In genomic region chr13:91370021-91370420, GRCm38 (mm10) we compare ENCODE assay signal across 8 mouse cellular contexts.
DNase-seq lines count a peak whose midpoint lies in the region; ATAC-seq and TF ChIP-seq lines count a peak whose summit lies in the region.

No protein-coding gene starts in this region.

- H3K27ac ChIP-seq in heart, embryonic 16.5 days (ENCODE audit: low read length) = peak overlapping the region; percentile 99
- H3K27ac ChIP-seq in liver, postnatal 0 days (ENCODE audit: low read depth) = peak overlapping the region; percentile 82; the same call in 1 of the 2 replicates

- no peak for DNase-seq in liver, postnatal 0 days
- DNase-seq in thymus, postnatal 4 days = peak; percentile 45
- DNase-seq in cerebellum, postnatal 36 days = no peak
- no peak for DNase-seq in spleen, postnatal 14 days (ENCODE audit: low spot score in 2 of 2)
- DNase-seq in adrenal gland, postnatal 14 days = no peak

- WGBS in heart, embryonic 16.5 days = 37% methylated on average over 3 of the region's 3 CpGs
- WGBS in liver, postnatal 0 days (ENCODE audit: insufficient replicate concordance) = 42% methylated on average over 3 of the region's 3 CpGs

- no peaks in the 10 kb centered on the region for H3K36me3 ChIP-seq in megakaryocyte, embryonic 14.5 days (replicated peaks; ENCODE audit: low read length)
- H3K36me3 ChIP-seq in heart, embryonic 16.5 days (ENCODE audit: control insufficient read depth, insufficient read depth) = no peaks in the 10 kb centered on the region
- no peaks in the 10 kb centered on the region for H3K36me3 ChIP-seq in liver, postnatal 0 days (replicated peaks; ENCODE audit: insufficient read depth, low read length)

- no peak for ATAC-seq in megakaryocyte, adult 5-6 weeks (ENCODE audit: poor library complexity, severe bottlenecking)
- no peak for ATAC-seq in heart, embryonic 16.5 days (replicated peaks; ENCODE audit: extremely low read depth, insufficient read depth, low FRiP score)
- no peak for ATAC-seq in liver, postnatal 0 days

- H3K4me2 ChIP-seq in heart, embryonic 16.5 days (ENCODE audit: low read depth, low read length) = peak overlapping the region; percentile 94
- peak overlapping the region; percentile 98 for H3K4me2 ChIP-seq in liver, postnatal 0 days (ENCODE audit: low read depth, low read length)

- peak overlapping the region; percentile 93 for H3K4me3 ChIP-seq in megakaryocyte, embryonic 14.5 days (replicated peaks)
- peak overlapping the region; percentile 56 for H3K4me3 ChIP-seq in heart, embryonic 16.5 days (ENCODE audit: low read length)
- H3K4me3 ChIP-seq in liver, postnatal 0 days (ENCODE audit: low read depth, low read length) = peak overlapping the region; percentile 55

- H3K27me3 ChIP-seq in megakaryocyte, embryonic 14.5 days (replicated peaks) = peaks cover 2% of the 10 kb centered on the region
- H3K27me3 ChIP-seq in heart, embryonic 16.5 days (ENCODE audit: control insufficient read depth, insufficient read depth, low read length) = no peaks in the 10 kb centered on the region
- no peaks in the 10 kb centered on the region for H3K27me3 ChIP-seq in liver, postnatal 0 days (ENCODE audit: insufficient read depth, low read length)

- no peaks in the 10 kb centered on the region for H3K9me3 ChIP-seq in megakaryocyte, embryonic 14.5 days
- no peaks in the 10 kb centered on the region for H3K9me3 ChIP-seq in heart, embryonic 16.5 days (replicated peaks; ENCODE audit: control insufficient read depth, low read length)
- H3K9me3 ChIP-seq in liver, postnatal 0 days (ENCODE audit: low read length) = no peaks in the 10 kb centered on the region

- TF ChIP-seq CTCF in liver, postnatal 0 days (IDR thresholded peaks at IDR 0.05; ENCODE audit: low read depth) = no peak

- H3K9ac ChIP-seq in heart, embryonic 16.5 days (ENCODE audit: low read length) = peak overlapping the region; percentile 85
- peak overlapping the region; percentile 82; the same call in 1 of the 2 replicates for H3K9ac ChIP-seq in liver, postnatal 0 days (replicated peaks)

- H3K4me1 ChIP-seq in megakaryocyte, embryonic 14.5 days = peaks cover 30% of the 10 kb centered on the region
- H3K4me1 ChIP-seq in heart, embryonic 16.5 days (ENCODE audit: control insufficient read depth, insufficient read depth, low read length) = peaks cover 40% of the 10 kb centered on the region
- peaks cover 21% of the 10 kb centered on the region for H3K4me1 ChIP-seq in liver, postnatal 0 days (ENCODE audit: insufficient read depth)

- no peak for TF ChIP-seq EP300 in liver, postnatal 0 days (IDR thresholded peaks at IDR 0.05; ENCODE audit: low read depth)
